Mouse (Mus musculus) stomach, embryonic 16.5 days (tissue): Measurements from ENCODE around the gene Usp31. TPM values are rescaled to one million over a fixed set of nuclear protein-coding genes. Genes with fewer than 3 reads are reported as not detected.
A peak's percentile ranks its signal among the peaks of the same experiment; 100 is the strongest.

ENCODE experiments used
- ATAC-seq: fragments of 200-750 bp; cut with Nextera tagmentation; 2 replicates; pipeline ENCODE4 v1.8.0; 2017; ENCODE audit warnings: moderate number of reproducible peaks, moderate TSS enrichment; ENCODE audit not compliant: insufficient read depth, low FRiP score
- H3K27ac ChIP-seq: fragments of 300-500 bp; sonication (generic); 2 replicates; pipeline ENCODE4 v1.5.1; 2014; ENCODE audit warnings: low read length
- H3K27me3 ChIP-seq: fragments of 300-500 bp; sonication (generic); 2 replicates; pipeline ENCODE4 v1.6.1; 2014; ENCODE audit warnings: low read length, control low read depth, mixed read lengths; ENCODE audit not compliant: control insufficient read depth, insufficient read depth
- H3K36me3 ChIP-seq: fragments of 300-500 bp; sonication (generic); 2 replicates; pipeline ENCODE4 v1.6.1; 2014; ENCODE audit warnings: low read length; ENCODE audit not compliant: control insufficient read depth, insufficient read depth
- H3K4me1 ChIP-seq: fragments of 300-500 bp; sonication (generic); 2 replicates; pipeline ENCODE4 v1.6.1; 2014; ENCODE audit warnings: low read length, control low read depth, mixed read lengths; ENCODE audit not compliant: control insufficient read depth, insufficient read depth
- H3K4me2 ChIP-seq: fragments of 300-500 bp; sonication (generic); 2 replicates; pipeline ENCODE4 v1.6.1; 2014; ENCODE audit warnings: low read depth, low read length, mixed read lengths
- H3K4me3 ChIP-seq: fragments of 300-500 bp; sonication (generic); replicated peaks from 2 replicates; pipeline ENCODE4 v1.5.1; 2014; ENCODE audit warnings: mild to moderate bottlenecking, low read length
- H3K9ac ChIP-seq: fragments of 300-500 bp; sonication (generic); 2 replicates; pipeline ENCODE4 v1.6.1; 2014; ENCODE audit warnings: low read length
- H3K9me3 ChIP-seq: fragments of 300-500 bp; sonication (generic); replicated peaks from 2 replicates; pipeline ENCODE4 v1.6.1; 2016; ENCODE audit warnings: low read length, control low read depth; ENCODE audit not compliant: control insufficient read depth
- WGBS: fragments of 180-500 bp; shearing (Covaris S2); extraction: QIAGEN DNeasy Blood & Tissue Kit; methylation state at CpG from one replicate; pipeline ENCODE4 v1.1.7; 2014; 5-methylcytosine and 5-hydroxymethylcytosine counted together
- polyA plus RNA-seq: library from polyadenylated mRNA; unstranded; fragments of >200 nt; fragmentation: Nextera tagmentation; extraction: Ambion mirVana; gene quantifications from 2 replicates; pipeline ENCODE4 v1.2.1, GENCODE M21; 2015

The Usp31 gene
- polyA plus RNA-seq, 1 experiment from 2014 or later, result 1.7 TPM

DNA sequence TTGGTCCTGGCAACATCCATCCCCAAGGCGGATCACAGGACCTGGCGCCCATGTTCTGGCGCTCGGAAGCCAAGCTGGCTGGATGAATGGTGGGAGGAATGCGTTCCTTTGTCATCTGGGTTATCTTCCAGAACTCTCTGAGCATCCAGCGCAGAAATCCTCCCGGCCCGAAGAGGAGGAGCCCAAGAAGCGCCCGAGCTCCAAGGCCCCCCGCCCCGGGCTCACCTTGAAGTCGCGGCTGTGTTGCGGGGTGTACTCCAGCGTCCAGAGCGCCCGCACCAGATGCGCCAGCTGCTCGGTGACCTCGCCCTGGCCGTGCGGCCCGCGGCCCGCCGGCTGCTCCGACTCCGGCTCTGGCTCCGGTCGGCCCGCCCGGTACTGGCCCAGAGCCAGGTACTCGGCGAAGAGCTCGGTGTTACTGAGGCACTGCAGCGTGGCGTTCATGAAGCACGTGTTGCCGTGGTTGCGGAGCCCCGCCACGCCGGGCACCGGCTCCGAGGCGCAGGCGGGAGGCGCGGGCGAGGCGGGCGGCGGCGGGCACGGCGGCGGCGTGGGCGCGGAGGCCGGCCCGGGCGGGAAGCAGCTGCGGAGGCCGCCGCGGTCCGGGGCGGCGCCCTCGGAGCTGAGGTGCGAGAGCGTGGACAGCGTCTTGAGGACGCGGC is 511 bp downstream of the Usp31 start:
- Histone ChIP-seq H3K4me1 (peaks cover 15% of the 10 kb centered on the region; the same call in 1 of the 2 replicates), H3K36me3 (no peaks in the 10 kb centered on the region), H3K9ac (peak overlapping the region; percentile 84), H3K9me3 (no peaks in the 10 kb centered on the region), H3K4me3 (peak overlapping the region; percentile 67), H3K27me3 (no peaks in the 10 kb centered on the region), H3K27ac (0 out of 2 replicates have a peak overlapping the region, but pooled peaks have one; percentile 56), H3K4me2 (peak overlapping the region; percentile 75)
- WGBS, result under 1% methylated on average over 52 of the region's 77 CpGs
- ATAC-seq, result peak; percentile 20; the same call in 1 of the 2 replicates

DNA sequence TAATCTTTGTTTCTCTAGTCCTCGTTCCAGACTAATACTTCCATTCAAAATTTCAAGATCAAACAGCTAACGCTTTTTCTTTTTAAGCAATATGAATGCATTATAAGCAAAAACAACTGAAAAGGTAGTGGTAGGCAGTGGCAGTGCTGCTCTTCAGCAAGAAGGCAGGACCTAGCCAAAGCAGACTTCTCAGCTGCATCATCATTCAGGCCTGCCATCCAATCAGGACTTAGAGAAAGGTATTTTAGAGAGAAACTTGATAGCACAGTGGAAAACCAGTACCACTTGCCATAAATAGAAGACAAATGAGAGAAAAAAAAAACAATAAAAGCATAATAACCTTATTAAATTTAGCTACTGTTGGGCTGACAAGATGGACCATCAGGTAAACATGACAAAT is 2.0 kb downstream of the Usp31 start:
- no peak for ATAC-seq

DNA sequence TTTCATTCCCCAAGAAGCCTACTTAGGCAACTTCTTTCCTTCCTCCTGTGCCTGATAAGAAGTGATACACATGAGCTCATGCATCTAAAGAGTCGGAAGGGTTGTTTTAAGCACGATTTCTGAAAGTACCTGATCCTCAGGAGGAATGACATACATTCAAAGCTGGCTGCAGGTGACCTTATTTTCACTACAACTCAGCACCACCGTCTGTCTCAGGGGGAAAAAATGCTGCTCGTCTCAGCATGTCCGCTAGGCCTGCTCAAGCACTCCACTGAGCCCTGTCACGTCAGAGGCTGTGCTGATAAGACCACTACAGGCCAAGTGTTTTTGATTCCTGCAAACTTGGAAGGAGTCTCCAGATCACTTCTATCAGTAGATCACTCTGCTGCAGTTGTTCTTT is 5.1 kb downstream of the Usp31 start:
- Histone ChIP-seq H3K4me3 (no peak overlapping the region), H3K4me2 (no peak overlapping the region), H3K4me1 (peaks cover 15% of the 10 kb centered on the region; the same call in 1 of the 2 replicates), H3K9ac (no peak overlapping the region), H3K27ac (no peak overlapping the region), H3K36me3 (no peaks in the 10 kb centered on the region), H3K9me3 (no peaks in the 10 kb centered on the region), H3K27me3 (no peaks in the 10 kb centered on the region)
- WGBS, result 50% methylated on average over 6 of the region's 6 CpGs
- no peak for ATAC-seq

More for the DNA sequence above, 2.0 kb downstream of the Usp31 start:
- Histone ChIP-seq H3K4me2 (peak overlapping the region; percentile 75; the same call in 1 of the 2 replicates), H3K36me3 (no peaks in the 10 kb centered on the region), H3K9ac (no peak overlapping the region), H3K4me3 (no peak overlapping the region), H3K4me1 (peaks cover 15% of the 10 kb centered on the region; the same call in 1 of the 2 replicates), H3K9me3 (no peaks in the 10 kb centered on the region), H3K27ac (no peak overlapping the region), H3K27me3 (no peaks in the 10 kb centered on the region)
- WGBS, result 81% methylated on average over 2 of the region's 2 CpGs

DNA sequence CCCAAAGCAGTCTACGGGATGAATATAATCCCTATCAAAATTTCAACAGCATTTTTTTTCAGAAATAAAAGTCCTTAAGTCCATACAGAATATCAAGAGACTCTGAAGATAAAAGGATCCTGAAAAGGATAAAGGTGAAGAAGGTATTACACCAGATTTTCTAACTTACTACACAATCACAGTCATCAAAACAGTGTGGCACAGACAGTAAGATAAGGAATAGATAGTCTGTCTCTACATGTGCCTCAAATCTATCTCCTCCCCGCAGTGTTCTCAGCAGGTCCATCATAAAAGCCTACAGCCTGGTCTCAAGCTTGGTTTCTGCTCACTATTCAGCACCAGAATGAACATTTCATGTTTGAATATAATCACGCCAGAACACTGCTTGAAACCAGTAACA is 6.6 kb downstream of the Usp31 start:
- no peaks in the 10 kb centered on the region for H3K9me3 ChIP-seq
- ATAC-seq, result no peak

DNA sequence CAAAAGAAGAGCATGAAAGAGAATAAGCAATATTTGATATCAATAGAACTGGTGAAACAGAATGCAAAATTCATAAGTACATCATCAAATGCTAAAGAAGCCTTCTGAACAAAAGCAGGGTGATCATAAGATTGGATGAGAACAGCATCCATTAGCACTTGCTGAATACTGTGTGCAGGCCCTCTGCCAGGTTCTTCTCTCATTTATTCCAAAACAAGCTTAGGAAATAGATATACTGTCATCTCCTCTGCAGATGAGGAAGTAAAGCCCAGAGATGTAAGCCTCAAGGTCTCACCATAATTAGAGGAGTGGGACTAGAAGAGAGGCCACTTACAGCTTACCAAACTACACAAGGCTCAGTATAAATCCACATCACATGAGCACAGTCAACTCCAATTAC is 7.8 kb downstream of the Usp31 start:
- no peak overlapping the region for H3K27ac ChIP-seq
- H3K4me2 ChIP-seq, result no peak overlapping the region
- no peak overlapping the region for H3K9ac ChIP-seq
- H3K4me3 ChIP-seq, result no peak overlapping the region
- no peaks in the 10 kb centered on the region for H3K4me1 ChIP-seq
- ATAC-seq, result no peak
- H3K36me3 ChIP-seq, result no peaks in the 10 kb centered on the region
- H3K27me3 ChIP-seq, result no peaks in the 10 kb centered on the region
- no peaks in the 10 kb centered on the region for H3K9me3 ChIP-seq

More for the DNA sequence above, 6.6 kb downstream of the Usp31 start:
- Histone ChIP-seq H3K9ac (no peak overlapping the region), H3K27ac (no peak overlapping the region), H3K4me3 (no peak overlapping the region), H3K27me3 (no peaks in the 10 kb centered on the region), H3K4me2 (no peak overlapping the region), H3K4me1 (peaks cover 8% of the 10 kb centered on the region; the same call in 1 of the 2 replicates), H3K36me3 (no peaks in the 10 kb centered on the region)
- 89% methylated on average over 3 of the region's 3 CpGs for WGBS

DNA sequence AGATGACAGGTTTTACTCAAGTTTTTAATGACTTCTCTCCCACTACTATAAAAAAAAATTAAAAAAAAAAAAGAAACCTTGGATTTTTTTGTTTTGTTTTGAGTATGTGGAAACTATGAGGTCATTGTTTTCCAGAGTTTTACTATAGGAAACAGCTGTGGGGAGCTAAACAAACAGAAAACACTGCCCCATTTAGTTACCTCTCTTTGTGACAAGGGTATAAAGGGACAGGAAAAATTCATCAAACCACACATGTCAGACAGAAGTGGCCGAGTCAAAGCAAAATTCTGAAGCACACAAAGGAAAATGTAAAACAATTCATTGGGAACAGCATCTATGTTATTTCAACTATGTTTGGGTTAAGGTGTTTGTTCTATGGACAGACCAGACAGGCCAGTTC is 9.5 kb downstream of the Usp31 start:
- Histone ChIP-seq H3K27me3 (no peaks in the 10 kb centered on the region), H3K4me2 (no peak overlapping the region), H3K27ac (no peak overlapping the region), H3K9me3 (no peaks in the 10 kb centered on the region), H3K36me3 (no peaks in the 10 kb centered on the region), H3K4me3 (no peak overlapping the region), H3K4me1 (no peaks in the 10 kb centered on the region), H3K9ac (no peak overlapping the region)
- WGBS, result 40% methylated on average over 1 of the region's 1 CpGs
- no peak for ATAC-seq

DNA sequence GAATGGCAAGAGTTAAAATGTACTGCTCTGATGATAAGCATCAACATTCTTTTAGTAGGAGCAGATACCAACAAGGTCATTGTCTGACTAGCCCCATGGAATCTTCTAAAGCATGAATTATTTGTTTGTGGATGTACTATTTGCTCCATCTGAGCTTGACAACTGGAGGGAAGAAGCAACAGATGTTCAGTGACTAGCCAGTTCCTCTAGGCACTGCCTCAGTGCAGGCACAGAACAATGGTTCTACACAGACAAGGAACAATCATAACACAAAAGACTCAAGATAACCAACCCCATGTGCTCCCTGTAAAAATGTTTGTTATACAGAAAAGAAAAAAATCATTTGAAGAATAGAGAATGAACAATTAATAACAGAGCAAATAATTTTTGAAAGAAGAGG is 9.9 kb downstream of the Usp31 start:
- no peaks in the 10 kb centered on the region for H3K9me3 ChIP-seq
- ATAC-seq, result no peak
- no peak overlapping the region for H3K9ac ChIP-seq
- no peak overlapping the region for H3K4me2 ChIP-seq
- H3K4me1 ChIP-seq, result no peaks in the 10 kb centered on the region
- H3K27ac ChIP-seq, result no peak overlapping the region
- H3K27me3 ChIP-seq, result no peaks in the 10 kb centered on the region
- H3K36me3 ChIP-seq, result no peaks in the 10 kb centered on the region
- no peak overlapping the region for H3K4me3 ChIP-seq

DNA sequence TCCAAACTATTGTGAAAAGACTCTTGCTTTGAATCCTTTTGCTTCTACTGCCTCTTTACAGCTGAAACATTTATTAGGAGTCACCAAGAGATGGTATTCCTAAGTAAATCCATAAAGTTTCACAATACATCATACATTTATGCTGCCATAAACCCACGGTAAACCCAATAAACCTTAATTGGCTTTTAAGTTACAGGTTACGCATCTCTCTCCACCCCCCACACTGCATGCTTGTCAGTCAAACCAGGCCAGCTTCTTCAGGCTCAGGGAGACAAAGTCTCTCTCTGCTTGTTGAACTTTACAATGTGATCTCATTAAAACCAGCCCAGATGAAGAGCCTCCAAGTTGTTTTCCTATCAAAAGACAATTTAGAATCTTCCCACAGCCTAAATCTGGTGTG is 15.2 kb downstream of the Usp31 start:
- no peak overlapping the region for H3K4me3 ChIP-seq
- H3K27ac ChIP-seq, result no peak overlapping the region
- H3K36me3 ChIP-seq, result no peaks in the 10 kb centered on the region
- H3K9me3 ChIP-seq, result no peaks in the 10 kb centered on the region
- H3K27me3 ChIP-seq, result no peaks in the 10 kb centered on the region
- no peak overlapping the region for H3K4me2 ChIP-seq
- H3K9ac ChIP-seq, result no peak overlapping the region
- WGBS, result 88% methylated on average over 2 of the region's 2 CpGs
- no peaks in the 10 kb centered on the region for H3K4me1 ChIP-seq
- ATAC-seq, result no peak

DNA sequence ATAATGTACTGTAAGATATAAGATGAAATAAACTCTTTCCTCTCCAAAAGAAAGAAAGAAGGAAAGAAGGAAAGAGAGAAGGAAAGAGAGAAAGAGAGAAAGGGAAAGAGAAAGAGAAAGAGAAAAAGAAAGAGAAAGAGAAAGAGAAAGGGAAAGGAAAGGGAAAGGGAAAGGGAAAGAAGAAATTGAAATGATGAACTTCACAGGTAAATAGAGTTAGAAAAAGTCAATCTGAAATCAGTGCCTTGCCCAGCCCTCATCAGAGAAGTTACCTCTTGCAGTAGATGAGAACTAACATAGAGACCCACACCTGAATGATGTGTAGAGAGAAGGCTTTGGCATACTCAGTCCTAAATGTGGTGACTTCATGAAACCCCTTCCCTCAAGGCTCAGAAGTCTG is 17.7 kb downstream of the Usp31 start:
- H3K27ac ChIP-seq, result no peak overlapping the region
- no peaks in the 10 kb centered on the region for H3K9me3 ChIP-seq
- H3K4me2 ChIP-seq, result no peak overlapping the region
- no peaks in the 10 kb centered on the region for H3K36me3 ChIP-seq
- no peak overlapping the region for H3K4me3 ChIP-seq
- no peak overlapping the region for H3K9ac ChIP-seq
- H3K4me1 ChIP-seq, result no peaks in the 10 kb centered on the region
- no peak for ATAC-seq
- no peaks in the 10 kb centered on the region for H3K27me3 ChIP-seq
